Mouse (Mus musculus) CH12.LX (cell line): ENCODE measurements around the gene Tmc2. TPM values are rescaled to one million over a fixed set of nuclear protein-coding genes. Genes with fewer than 3 reads are reported as not detected.

Experiments
- DNase-seq: peaks from one replicate; pipeline ENCODE4 v3.0.0-alpha.2; 2013; ENCODE audit errors: extremely low read depth
- H3K27ac ChIP-seq: 2 replicates; pipeline ENCODE4 v1.5.1; 2012; ENCODE audit warnings: low read depth, mild to moderate bottlenecking, control low read depth, moderate library complexity; ENCODE audit not compliant: insufficient read depth
- H3K27me3 ChIP-seq: replicated peaks from 2 replicates; pipeline ENCODE3; 2012; ENCODE audit warnings: inconsistent platforms
- H3K36me3 ChIP-seq, 2 experiments: replicated peaks in 1 of 2; 2 replicates each; pipeline versions ENCODE3 to v1.6.1; 2012; ENCODE audit warnings: inconsistent platforms in 1 of 2, low read length in 1 of 2, mild to moderate bottlenecking in 1 of 2, mixed read lengths in 1 of 2, moderate library complexity in 1 of 2; ENCODE audit not compliant: control insufficient read depth in 1 of 2, insufficient read depth in 1 of 2
- H3K4me1 ChIP-seq, 2 experiments: 2 replicates each; pipeline ENCODE4 v1.6.1; 2012; ENCODE audit warnings: inconsistent platforms in 1 of 2, moderate library complexity in 1 of 2; ENCODE audit not compliant: insufficient read depth in 2 of 2, control insufficient read depth in 1 of 2
- H3K4me2 ChIP-seq: 2 replicates; pipeline ENCODE4 v1.6.1; 2012; ENCODE audit warnings: low read depth, mild to moderate bottlenecking, control low read depth; ENCODE audit not compliant: poor library complexity, insufficient read depth, severe bottlenecking
- H3K4me3 ChIP-seq, 3 experiments: fragments of 150-350 bp in 1 of 3; sonication (generic) in 1 of 3; replicated peaks in 1 of 3; 2 replicates each; pipeline versions ENCODE3 to v1.5.1; 2011 to 2012; ENCODE audit warnings: low read depth in 2 of 3, low read length in 2 of 3, mild to moderate bottlenecking in 2 of 3, moderate library complexity in 2 of 3, control low read depth in 1 of 3, improper control_type of control experiment in 1 of 3, inconsistent platforms in 1 of 3, mixed read lengths in 1 of 3; ENCODE audit not compliant: poor library complexity in 1 of 3
- H3K79me2 ChIP-seq: replicated peaks from 2 replicates; pipeline ENCODE4 v1.6.1; 2012; ENCODE audit warnings: mild to moderate bottlenecking, moderate library complexity; ENCODE audit not compliant: control insufficient read depth, poor library complexity, insufficient read depth, severe bottlenecking; ENCODE audit errors: extremely low read depth
- H3K9ac ChIP-seq: 2 replicates; pipeline ENCODE4 v1.6.1; 2012; ENCODE audit warnings: low read depth, mild to moderate bottlenecking, control low read depth, moderate library complexity; ENCODE audit not compliant: insufficient read depth
- H3K9me3 ChIP-seq: replicated peaks from 2 replicates; pipeline ENCODE3; 2012; ENCODE audit warnings: low read length, inconsistent platforms, mixed read lengths
- BHLHE40 ChIP-seq: IDR thresholded peaks from 2 replicates; pipeline ENCODE4 v1.6.1; 2011; ENCODE audit warnings: mild to moderate bottlenecking, low read depth, low read length, improper control_type of control experiment
- CHD2 ChIP-seq: IDR thresholded peaks from 2 replicates; pipeline ENCODE4 v1.6.1; 2011; ENCODE audit warnings: low read length, improper control_type of control experiment
- E2F4 ChIP-seq: IDR thresholded peaks from 2 replicates; pipeline ENCODE4 v1.6.1; 2011; ENCODE audit warnings: low read depth, low read length, improper control_type of control experiment; ENCODE audit not compliant: insufficient replicate concordance
- EP300 ChIP-seq: IDR thresholded peaks from 2 replicates; pipeline ENCODE4 v1.6.1; 2011; ENCODE audit warnings: low read length, improper control_type of control experiment
- KAT2A ChIP-seq: IDR thresholded peaks from 2 replicates; pipeline ENCODE4 v1.6.1; 2012; ENCODE audit warnings: low read length, improper control_type of control experiment, inconsistent platforms; ENCODE audit not compliant: insufficient replicate concordance
- MAX ChIP-seq: IDR thresholded peaks from 2 replicates; pipeline ENCODE4 v1.6.1; 2011; ENCODE audit warnings: low read length, improper control_type of control experiment
- MXI1 ChIP-seq: IDR thresholded peaks from 2 replicates; pipeline ENCODE4 v1.6.1; 2011; ENCODE audit warnings: mild to moderate bottlenecking, low read depth, low read length, improper control_type of control experiment
- NELFE ChIP-seq: IDR thresholded peaks from 2 replicates; pipeline ENCODE4 v1.6.1; 2011; ENCODE audit warnings: low read depth, low read length, improper control_type of control experiment
- NRF1 ChIP-seq: IDR thresholded peaks from 2 replicates; pipeline ENCODE4 v1.6.1; 2014; ENCODE audit warnings: low read depth, mild to moderate bottlenecking, inconsistent platforms, low read length, improper control_type of control experiment, moderate library complexity
- PAX5 ChIP-seq: IDR thresholded peaks from 2 replicates; pipeline ENCODE4 v1.6.1; 2012; ENCODE audit warnings: low read length, inconsistent platforms, mixed read lengths
- POLR2AphosphoS2 ChIP-seq: IDR thresholded peaks from 2 replicates; pipeline ENCODE4 v1.6.1; 2011; ENCODE audit warnings: low read depth, low read length, improper control_type of control experiment
- RAD21 ChIP-seq: IDR thresholded peaks from 2 replicates; pipeline ENCODE4 v1.6.1; 2011; ENCODE audit warnings: low read depth, mild to moderate bottlenecking, low read length, improper control_type of control experiment, moderate library complexity
- RCOR1 ChIP-seq: conservative IDR thresholded peaks from 2 replicates; pipeline ENCODE4 v1.6.1; 2012; ENCODE audit warnings: low read depth, mild to moderate bottlenecking, inconsistent platforms, low read length, improper control_type of control experiment
- SIN3A ChIP-seq: IDR thresholded peaks from 2 replicates; pipeline ENCODE4 v1.6.1; 2012; ENCODE audit warnings: low read length, improper control_type of control experiment, inconsistent platforms
- SMC3 ChIP-seq: IDR thresholded peaks from 2 replicates; pipeline ENCODE4 v1.6.1; 2011; ENCODE audit warnings: low read depth, low read length, improper control_type of control experiment
- TBP ChIP-seq: conservative IDR thresholded peaks from 2 replicates; pipeline ENCODE4 v1.6.1; 2011; ENCODE audit warnings: low read depth, low read length, improper control_type of control experiment
- TCF12 ChIP-seq: IDR thresholded peaks from 2 replicates; pipeline ENCODE4 v1.6.1; 2014; ENCODE audit warnings: low read depth, mild to moderate bottlenecking, inconsistent platforms, low read length, improper control_type of control experiment
- UBTF ChIP-seq: IDR thresholded peaks from 2 replicates; pipeline ENCODE4 v1.6.1; 2012; ENCODE audit warnings: low read depth, mild to moderate bottlenecking, inconsistent platforms, low read length, improper control_type of control experiment, moderate library complexity
- USF1 ChIP-seq: IDR thresholded peaks from 2 replicates; pipeline ENCODE4 v1.6.1; 2014; ENCODE audit warnings: low read depth, mild to moderate bottlenecking, inconsistent platforms, low read length, improper control_type of control experiment
- USF2 ChIP-seq: conservative IDR thresholded peaks from 2 replicates; pipeline ENCODE4 v1.6.1; 2011; ENCODE audit warnings: low read depth, low read length, improper control_type of control experiment
- ZC3H11A ChIP-seq: IDR thresholded peaks from 2 replicates; pipeline ENCODE4 v1.6.1; 2012; ENCODE audit warnings: low read depth, mild to moderate bottlenecking, inconsistent platforms, low read length, improper control_type of control experiment
- ZKSCAN1 ChIP-seq: IDR thresholded peaks from 2 replicates; pipeline ENCODE4 v1.6.1; 2012; ENCODE audit warnings: low read depth, inconsistent platforms, low read length, improper control_type of control experiment, borderline replicate concordance
- ZMIZ1 ChIP-seq: IDR thresholded peaks from 2 replicates; pipeline ENCODE4 v1.6.1; 2012; ENCODE audit warnings: low read depth, mild to moderate bottlenecking, inconsistent platforms, low read length, improper control_type of control experiment
- ZNF384 ChIP-seq: IDR thresholded peaks from 2 replicates; pipeline ENCODE4 v1.6.1; 2012; ENCODE audit warnings: low read depth, low read length, improper control_type of control experiment, inconsistent platforms
- dilution Hi-C: fragments of 300-500 bp; cut with MboI; formaldehyde crosslinking; loops from 2 replicates; pipeline ENCODE4 v1.14.3; 2020; ENCODE audit warnings: low sequenced_read_pairs; ENCODE audit not compliant: extremely low pct_unique_long_range_greater_than_20kb, extremely low pct_ligation_motif_present
- in situ Hi-C: fragments of 300-500 bp; cut with MboI; formaldehyde crosslinking; loops from 3 replicates; pipeline ENCODE4 v1.14.3; 2019; ENCODE audit warnings: low sequenced_read_pairs, low pct_ligation_motif_present, low pct_unique_long_range_greater_than_20kb, mixed read lengths
- polyA plus RNA-seq: library from polyadenylated mRNA; unstranded; fragments of >175 nt; gene quantifications from 2 replicates; pipeline ENCODE4 v1.2.1, GENCODE M21; 2012; ENCODE audit warnings: low read depth; ENCODE audit not compliant: insufficient read length
- total RNA-seq, 2 experiments: library from RNA; depleted of rRNA; stranded (reverse); fragments of 300-350 nt in 1 of 2; fragments of >200 nt in 1 of 2; gene quantifications; 2 replicates each; pipeline ENCODE4 v1.2.3; 2012 to 2014

Gene Tmc2
- total and polyA plus RNA-seq, 3 experiments, result not detected

GRCm38 (mm10) chr2:130171674-130172073 is 23.3 kb upstream of the Tmc2 start:
- H3K4me2 ChIP-seq, result no peak overlapping the region
- H3K36me3 ChIP-seq, result peaks cover 58 to 95% of the 10 kb centered on the region in 2 experiments
- no peak for DNase-seq
- in situ Hi-C loops, result loop anchor here (25.0 kb wide), 1 partner anchor 109 kb away; no protein-coding TSS in a partner anchor
- no peak overlapping the region for H3K4me3 ChIP-seq
- H3K9me3 ChIP-seq, result no peaks in the 10 kb centered on the region
- H3K27ac ChIP-seq, result no peak overlapping the region
- no peaks in the 10 kb centered on the region for H3K27me3 ChIP-seq
- TF ChIP-seq SMC3 (no peak), NRF1 (no peak), MXI1 (no peak), MAX (no peak), BHLHE40 (no peak), USF1 (no peak), ZC3H11A (no peak), UBTF (no peak), PAX5 (no peak), E2F4 (no peak), USF2 (no peak)
- peaks cover 17% of the 10 kb centered on the region for H3K79me2 ChIP-seq
- H3K4me1 ChIP-seq, result peaks cover under 1 to 13% of the 10 kb centered on the region in 2 experiments; a peak in 3 of 4 replicates
- no peak overlapping the region for H3K9ac ChIP-seq
- dilution Hi-C loops, result no loop called here

GRCm38 (mm10) chr2:130176820-130177219 is 18.2 kb upstream of the Tmc2 start:
- Histone ChIP-seq H3K79me2 (peaks cover 41% of the 10 kb centered on the region), H3K27ac (no peak overlapping the region), H3K27me3 (peaks cover 7% of the 10 kb centered on the region), H3K4me1 (peaks cover 5 to 26% of the 10 kb centered on the region in 2 experiments), H3K36me3 (peaks cover 37 to 54% of the 10 kb centered on the region in 2 experiments), H3K9ac (peak overlapping the region; percentile 97), H3K9me3 (no peaks in the 10 kb centered on the region)
- in situ Hi-C loops, result no loop called here
- no peak for DNase-seq
- no peak for TF ChIP-seq ZNF384
- no peak for TF ChIP-seq POLR2AphosphoS2
- TF ChIP-seq ZKSCAN1, result no peak
- TF ChIP-seq RAD21, result no peak
- TF ChIP-seq RCOR1, result no peak
- no peak for TF ChIP-seq ZMIZ1
- no peak for TF ChIP-seq TCF12
- TF ChIP-seq NELFE, result no peak
- TF ChIP-seq CHD2, result no peak
- no peak for TF ChIP-seq KAT2A
- no peak for TF ChIP-seq NRF1
- TF ChIP-seq SIN3A, result no peak
- no peak for TF ChIP-seq EP300
- no peak for TF ChIP-seq BHLHE40
- no peak for TF ChIP-seq SMC3
- no peak for TF ChIP-seq USF1
- TF ChIP-seq TBP, result no peak
- TF ChIP-seq, all 38 proteins: peak for 0
- peak overlapping the region; percentile 48 to 100 (median 83) for H3K4me3 ChIP-seq
- peak overlapping the region; percentile 64 for H3K4me2 ChIP-seq
- dilution Hi-C loops, result no loop called here
